Comparison of ENCODE assay signal across 8 mouse cellular contexts in genomic region chr9:114933723-114934171, GRCm38 (mm10). TPM values are rescaled to one million over a fixed set of nuclear protein-coding genes. Genes with fewer than 3 reads are reported as not detected.
A peak's percentile ranks its signal among the peaks of the same experiment; 100 is the strongest.
DNase-seq lines count a peak whose midpoint lies in the region; ATAC-seq lines count a peak whose summit lies in the region.

Gpd1l (minus strand) TSS chr9:114933987.

- intact Hi-C loops in gastrocnemius, postnatal 14 days (cut with DNase I; ENCODE audit: low total_unique reads), result no loop called here
- intact Hi-C loops in left cerebral cortex, postnatal 10 days (cut with DNase I), result no loop called here

- DNase-seq in adrenal gland, adult (ENCODE audit: inconsistent age in 2 of 2, low spot score in 1 of 2), result peak; percentile 99
- DNase-seq in embryo, embryonic 10.5 days (ENCODE audit: low spot score), result peak; percentile 96
- DNase-seq in gastrocnemius, postnatal 14 days, result peak; percentile 99
- peak; percentile 95 to 98 for DNase-seq in left cerebral cortex, postnatal 10 days (ENCODE audit: extremely low spot score in 1 of 2, low spot score in 2 of 2)
- DNase-seq in right cerebral cortex, postnatal 25 days, result peak; percentile 97
- peak; percentile 94 to 96 for DNase-seq in urinary bladder, postnatal 4 days (ENCODE audit: low spot score in 2 of 2)

- peak; percentile 84 for ATAC-seq in inflammation-experienced regulatory T-cells, adult 6 months
- peak; percentile 96 for ATAC-seq in megakaryocyte-erythroid progenitor cell, adult 5-6 weeks (replicated peaks; ENCODE audit: low FRiP score, low TSS enrichment, poor library complexity, severe bottlenecking)

RNA-seq across cellular contexts. Expression of gene Gpd1l, which starts in this region (rescaled TPM):
- 10 to 100 TPM; 17.2 to 20.8 TPM for total RNA-seq in gastrocnemius, postnatal 14 days (2021)
- polyA plus RNA-seq in inflammation-experienced regulatory T-cells, adult 6 months (2017; shearing (Covaris generic)), result 10 to 100 TPM; 13.0 to 20.4 (median 17.3) TPM
- 100 to 1,000 TPM; 106 to 108 TPM for total RNA-seq in left cerebral cortex, postnatal 10 days (2021)
- total RNA-seq in megakaryocyte-erythroid progenitor cell, adult 5-6 weeks (2014; fragmentation: Nextera tagmentation), result 19.1 and 21.5 TPM in 2 replicates
- 17.3 and 19.5 TPM in 2 replicates for total RNA-seq in megakaryocyte-erythroid progenitor cell, adult 5-6 weeks (2017)

Comparison
In these comparisons a context has a peak if more than half of its experiments do, and no peak if none do; other contexts are left out.
1. Peak in every context shown above with its lines: DNase-seq and ATAC-seq.
2. RNA of gene Gpd1l (total RNA-seq): 106 to 108 TPM in left cerebral cortex, postnatal 10 days; 17.3 to 21.5 TPM in megakaryocyte-erythroid progenitor cell, adult 5-6 weeks and 17.2 to 20.8 TPM in gastrocnemius, postnatal 14 days; every median in the first group is over 4 times any median in the second.